Mouse (Mus musculus) lung, postnatal 36 days (tissue): ENCODE results near the gene Vmn1r111.
"Not testable (repeated sequence)": the region's sequence is repeated elsewhere in the genome, so short reads cannot be mapped to it uniquely, and the experiment has no call there.

Experiments used
- DNase-seq: peaks from one replicate; pipeline ENCODE4 v3.0.0; 2022; ENCODE audit warnings: mixed read lengths

Vmn1r111 gene

GRCm38 (mm10) chr7:20703116-20703515 is at the start of gene Vmn1r111:
TSS of gene Vmn1r111 (minus strand) at chr7:20703216.
- DNase-seq, result not testable (repeated sequence)

- not testable (repeated sequence) for DNase-seq
Observed at GRCm38 (mm10) chr7:20730524-20730923, 27.5 kb upstream of the Vmn1r111 start, which contains the start of gene Gm10668. TSS of gene Gm10668 (minus strand) at chr7:20730624.

GRCm38 (mm10) chr7:20668618-20669017 is 34.4 kb downstream of the Vmn1r111 start, which contains the start of gene Vmn1r107:
TSS of gene Vmn1r107 (plus strand) at chr7:20668918.
- DNase-seq, result not testable (repeated sequence)
